Mouse (Mus musculus): ENCODE results near the gene Hist1h2bq. TPM values are rescaled to one million over a fixed set of nuclear protein-coding genes. Genes with fewer than 3 reads are reported as not detected.
"Not testable (repeated sequence)": the region's sequence is repeated elsewhere in the genome, so short reads cannot be mapped to it uniquely, and the experiment has no call there.

Hist1h2bq gene
- polyA plus RNA-seq, 1 experiment = 28.4 TPM

DNA sequence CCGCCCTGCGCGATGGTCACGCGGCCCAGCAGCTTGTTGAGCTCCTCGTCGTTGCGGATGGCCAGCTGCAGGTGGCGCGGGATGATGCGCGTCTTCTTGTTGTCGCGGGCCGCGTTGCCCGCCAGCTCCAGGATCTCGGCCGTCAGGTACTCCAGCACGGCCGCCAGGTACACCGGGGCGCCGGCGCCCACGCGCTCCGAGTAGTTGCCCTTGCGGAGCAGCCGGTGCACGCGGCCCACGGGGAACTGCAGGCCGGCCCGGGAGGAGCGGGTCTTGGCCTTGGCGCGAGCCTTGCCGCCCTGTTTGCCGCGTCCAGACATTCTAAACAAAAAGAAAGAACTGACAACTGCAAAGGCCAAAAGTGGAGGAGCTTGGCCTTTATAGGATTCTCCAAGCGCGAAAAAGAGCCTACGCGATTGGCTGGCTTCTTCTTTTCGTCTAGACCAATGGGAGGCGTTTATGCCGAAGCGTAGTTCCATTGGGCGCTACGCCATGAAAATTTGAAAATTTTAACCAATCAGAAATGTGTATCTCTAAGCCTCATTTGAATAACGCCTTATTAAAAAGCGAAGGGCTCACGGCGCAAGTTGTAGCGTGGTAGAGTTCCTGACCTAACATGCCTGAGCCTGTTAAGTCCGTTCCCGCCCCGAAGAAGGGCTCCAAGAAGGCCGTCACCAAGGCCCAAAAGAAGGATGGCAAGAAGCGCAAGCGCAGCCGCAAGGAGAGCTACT is 22.9 kb downstream of the Hist1h2bq start, which contains the start of the genes Hist1h2an and Hist1h2bp:
Gene Hist1h2an, minus strand, starts transcription at position 320 of the 731 bp plus-strand sequence.
Gene Hist1h2bp, plus strand, starts transcription at position 563 of the 731 bp plus-strand sequence.
- not testable (repeated sequence) for H3K36me3 ChIP-seq (ENCODE audit: control insufficient read depth, insufficient read depth, low read length, poor library complexity, severe bottlenecking); H3K9me3 ChIP-seq (replicated peaks; ENCODE audit: control insufficient read depth, insufficient read depth, low read length, poor library complexity, severe bottlenecking); H3K4me1 ChIP-seq (ENCODE audit: control insufficient read depth, insufficient read depth, low read length); H3K27me3 ChIP-seq (ENCODE audit: control insufficient read depth, insufficient read depth, low read length, poor library complexity, severe bottlenecking)
- Histone ChIP-seq H3K27ac (ENCODE audit: insufficient read depth, low read length) (peak within 1 kb of the TSS; percentile 88), H3K9ac (ENCODE audit: low read depth, poor library complexity, severe bottlenecking) (peak within 1 kb of the TSS; percentile 90), H3K4me3 (ENCODE audit: low read depth, low read length) (peak within 1 kb of the TSS; percentile 54)
- TF ChIP-seq EP300 (IDR thresholded peaks at IDR 0.05; ENCODE audit: insufficient read depth, low read depth, low read length) (0 out of 2 replicates have a peak, but pooled peaks have one; percentile 26), POLR2A (IDR thresholded peaks at IDR 0.05; ENCODE audit: insufficient read depth, low read length) (peak; percentile 86)

DNA sequence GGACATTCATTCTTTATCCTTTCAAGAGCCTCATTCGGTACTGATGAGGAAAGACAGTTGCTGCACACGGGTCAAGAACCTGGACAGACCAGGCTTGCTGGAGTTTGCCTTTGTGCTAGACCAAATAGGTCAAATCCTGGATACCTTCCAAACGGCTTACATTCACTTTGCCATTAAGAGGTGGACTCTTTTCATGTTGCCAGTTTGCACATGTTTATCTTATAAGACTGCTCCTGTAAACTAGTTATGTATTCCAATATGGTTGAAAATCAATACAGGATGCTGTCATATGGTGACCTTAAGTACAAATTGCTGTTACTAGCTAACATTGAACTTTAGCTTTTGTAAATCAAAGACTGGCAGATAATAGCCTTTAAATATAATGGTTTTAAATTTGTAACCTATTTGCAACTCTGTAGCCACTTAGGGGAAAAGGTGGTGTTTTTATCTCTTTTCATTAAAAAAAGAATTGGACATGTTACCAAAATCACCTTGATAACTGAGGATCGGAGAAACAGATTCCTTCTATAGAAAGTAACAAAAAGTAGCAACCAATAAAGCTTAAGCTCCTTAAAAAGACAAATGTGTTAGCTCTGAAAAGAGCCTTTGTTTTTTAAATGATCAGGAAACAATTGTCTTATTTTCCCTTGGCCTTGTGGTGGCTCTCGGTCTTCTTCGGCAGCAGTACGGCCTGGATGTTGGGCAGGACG is 23.7 kb downstream of the Hist1h2bq start:
- H3K27me3 ChIP-seq (ENCODE audit: control insufficient read depth, insufficient read depth, low read length, poor library complexity, severe bottlenecking) = no peaks in the 10 kb centered on the region
- TF ChIP-seq CTCF (IDR thresholded peaks at IDR 0.05; ENCODE audit: low read depth, low read length) (no peak), POLR2A (IDR thresholded peaks at IDR 0.05; ENCODE audit: insufficient read depth, low read length) (no peak), EP300 (IDR thresholded peaks at IDR 0.05; ENCODE audit: insufficient read depth, low read depth, low read length) (peak; percentile 53; the same call in 1 of the 2 replicates)
- peak overlapping the region; percentile 54 for H3K4me3 ChIP-seq (ENCODE audit: low read depth, low read length)
- H3K9me3 ChIP-seq (replicated peaks; ENCODE audit: control insufficient read depth, insufficient read depth, low read length, poor library complexity, severe bottlenecking) = no peaks in the 10 kb centered on the region
- peaks cover 3% of the 10 kb centered on the region for H3K4me1 ChIP-seq (ENCODE audit: control insufficient read depth, insufficient read depth, low read length)
- H3K27ac ChIP-seq (ENCODE audit: insufficient read depth, low read length) = peak overlapping the region; percentile 86
- H3K9ac ChIP-seq (ENCODE audit: low read depth, poor library complexity, severe bottlenecking) = peak overlapping the region; percentile 61
- H3K36me3 ChIP-seq (ENCODE audit: control insufficient read depth, insufficient read depth, low read length, poor library complexity, severe bottlenecking) = no peaks in the 10 kb centered on the region

DNA sequence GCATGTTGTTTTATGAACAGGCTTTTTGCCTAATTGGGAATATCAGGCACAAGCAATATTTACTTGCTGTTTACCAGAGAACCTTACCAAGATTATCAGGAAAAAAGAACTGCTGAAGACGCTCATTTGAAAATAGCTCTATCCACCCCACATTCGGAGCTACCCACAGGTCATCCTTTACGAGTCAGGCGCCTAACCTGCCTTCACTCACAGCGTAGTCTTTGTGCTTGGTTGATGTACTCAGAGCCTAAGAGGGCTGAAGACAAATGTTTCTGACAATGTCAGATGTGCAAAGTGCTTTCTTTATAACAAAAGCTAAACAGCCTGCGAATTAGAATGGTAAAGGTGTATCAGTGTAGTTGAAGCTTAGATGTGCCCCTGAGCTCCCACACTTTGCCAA is 25.7 kb downstream of the Hist1h2bq start:
- Histone ChIP-seq H3K4me1 (ENCODE audit: control insufficient read depth, insufficient read depth, low read length) (peaks cover 3% of the 10 kb centered on the region), H3K9ac (ENCODE audit: low read depth, poor library complexity, severe bottlenecking) (peak overlapping the region; percentile 79), H3K4me3 (ENCODE audit: low read depth, low read length) (no peak overlapping the region), H3K9me3 (replicated peaks; ENCODE audit: control insufficient read depth, insufficient read depth, low read length, poor library complexity, severe bottlenecking) (no peaks in the 10 kb centered on the region), H3K27me3 (ENCODE audit: control insufficient read depth, insufficient read depth, low read length, poor library complexity, severe bottlenecking) (no peaks in the 10 kb centered on the region), H3K27ac (ENCODE audit: insufficient read depth, low read length) (peak overlapping the region; percentile 89), H3K36me3 (ENCODE audit: control insufficient read depth, insufficient read depth, low read length, poor library complexity, severe bottlenecking) (no peaks in the 10 kb centered on the region)
- no peak for TF ChIP-seq EP300 (IDR thresholded peaks at IDR 0.05; ENCODE audit: insufficient read depth, low read depth, low read length)

GRCm38 (mm10) chr13:21783734-21784161 is 26.2 kb downstream of the Hist1h2bq start:
- no peaks in the 10 kb centered on the region for H3K27me3 ChIP-seq (ENCODE audit: control insufficient read depth, insufficient read depth, low read length, poor library complexity, severe bottlenecking)
- no peaks in the 10 kb centered on the region for H3K36me3 ChIP-seq (ENCODE audit: control insufficient read depth, insufficient read depth, low read length, poor library complexity, severe bottlenecking)
- H3K9ac ChIP-seq (ENCODE audit: low read depth, poor library complexity, severe bottlenecking) = peak overlapping the region; percentile 79
- H3K27ac ChIP-seq (ENCODE audit: insufficient read depth, low read length) = peak overlapping the region; percentile 89
- TF ChIP-seq POLR2A (IDR thresholded peaks at IDR 0.05; ENCODE audit: insufficient read depth, low read length) (no peak), EP300 (IDR thresholded peaks at IDR 0.05; ENCODE audit: insufficient read depth, low read depth, low read length) (0 out of 2 replicates have a peak, but pooled peaks have one; percentile 39), CTCF (IDR thresholded peaks at IDR 0.05; ENCODE audit: low read depth, low read length) (no peak)
- H3K4me1 ChIP-seq (ENCODE audit: control insufficient read depth, insufficient read depth, low read length) = peaks cover 2% of the 10 kb centered on the region
- no peaks in the 10 kb centered on the region for H3K9me3 ChIP-seq (replicated peaks; ENCODE audit: control insufficient read depth, insufficient read depth, low read length, poor library complexity, severe bottlenecking)
- H3K4me3 ChIP-seq (ENCODE audit: low read depth, low read length) = peak overlapping the region; percentile 46; the same call in 1 of the 2 replicates

DNA sequence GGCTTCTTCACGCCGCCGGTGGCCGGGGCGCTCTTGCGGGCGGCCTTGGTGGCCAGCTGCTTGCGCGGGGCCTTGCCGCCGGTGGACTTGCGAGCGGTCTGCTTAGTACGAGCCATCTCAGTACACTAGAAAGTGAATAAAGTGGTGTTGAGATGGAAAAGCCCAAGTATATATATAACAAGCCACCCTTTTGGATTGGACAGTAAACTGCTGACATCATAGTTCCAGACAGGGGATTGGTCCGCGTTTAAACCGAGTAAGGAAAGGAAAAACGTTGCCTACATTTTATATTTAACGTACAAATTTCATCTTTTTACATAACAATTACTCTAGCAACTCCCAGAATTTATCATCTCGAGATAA is 26.8 kb downstream of the Hist1h2bq start, which contains the start of gene Hist1h3i:
Gene Hist1h3i, minus strand, starts transcription at position 116 of the 363 bp plus-strand sequence.
- no peaks in the 10 kb centered on the region for H3K9me3 ChIP-seq (replicated peaks; ENCODE audit: control insufficient read depth, insufficient read depth, low read length, poor library complexity, severe bottlenecking)
- TF ChIP-seq CTCF (IDR thresholded peaks at IDR 0.05; ENCODE audit: low read depth, low read length) = no peak
- TF ChIP-seq EP300 (IDR thresholded peaks at IDR 0.05; ENCODE audit: insufficient read depth, low read depth, low read length) = no peak
- H3K4me1 ChIP-seq (ENCODE audit: control insufficient read depth, insufficient read depth, low read length) = peaks cover 2% of the 10 kb centered on the region
- no peaks in the 10 kb centered on the region for H3K36me3 ChIP-seq (ENCODE audit: control insufficient read depth, insufficient read depth, low read length, poor library complexity, severe bottlenecking)
- peak within 1 kb of the TSS; percentile 79 for H3K9ac ChIP-seq (ENCODE audit: low read depth, poor library complexity, severe bottlenecking)
- H3K4me3 ChIP-seq (ENCODE audit: low read depth, low read length) = peak within 1 kb of the TSS; percentile 91
- H3K27ac ChIP-seq (ENCODE audit: insufficient read depth, low read length) = peak within 1 kb of the TSS; percentile 89
- H3K27me3 ChIP-seq (ENCODE audit: control insufficient read depth, insufficient read depth, low read length, poor library complexity, severe bottlenecking) = no peaks in the 10 kb centered on the region
